Mouse (Mus musculus) heart, postnatal 0 days (tissue): ENCODE measurements around the gene Ptpn3.

Experiments
- CTCF ChIP-seq: IDR thresholded peaks from 2 replicates; pipeline ENCODE4 v1.5.1; 2016; ENCODE audit warnings: antibody characterized with exemption, control low read depth, low read depth
- EP300 ChIP-seq: IDR thresholded peaks from 2 replicates; pipeline ENCODE4 v1.6.1; 2016; ENCODE audit warnings: antibody characterized with exemption, low read depth

DNA sequence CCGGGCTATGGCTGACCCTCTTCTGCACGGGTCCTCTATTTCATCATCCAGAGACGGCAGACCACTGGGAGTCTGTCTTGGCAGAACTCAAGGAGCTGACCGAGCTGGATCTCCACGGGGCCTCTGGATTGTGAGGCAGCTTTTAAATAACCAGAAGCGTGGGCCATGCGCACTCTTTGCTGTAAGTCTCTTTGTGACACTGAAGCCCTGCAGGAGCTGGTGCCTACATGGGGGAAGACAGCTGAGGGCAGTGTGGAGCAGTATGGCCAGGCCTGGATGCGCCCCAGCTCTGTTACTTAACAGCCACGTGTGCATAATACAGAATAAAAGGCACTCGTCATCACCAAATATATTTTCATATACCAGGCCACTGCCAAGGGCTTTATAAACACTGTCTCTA, 60.7 kb downstream of the Ptpn3 start:
- TF ChIP-seq CTCF (peak; percentile 47), EP300 (no peak)
